9 mouse cellular contexts compared by ENCODE assay signal in genomic region chr1:181020756-181021487, GRCm38 (mm10). TPM values are rescaled to one million over a fixed set of nuclear protein-coding genes. Genes with fewer than 3 reads are reported as not detected.
DNase-seq lines count a peak whose midpoint lies in the region; ATAC-seq lines count a peak whose summit lies in the region.
"Had no signal": no experiment of that assay in that cellular context is flagged by ENCODE, and none has a peak within 500 bp of the region (broad histone marks: within the 10 kb centered on the region; RNA-seq: fewer than 3 reads in every experiment).

TSS of gene Ephx1 (minus strand) at chr1:181020904.

- no peaks in the 10 kb centered on the region for H3K4me1 ChIP-seq in hindbrain, embryonic 14.5 days (replicated peaks; ENCODE audit: control insufficient read depth, insufficient read depth, low read length)
- H3K4me1 ChIP-seq in hindbrain, embryonic 10.5 days (replicated peaks), result peaks cover 18% of the 10 kb centered on the region

- no peaks in the 10 kb centered on the region for H3K36me3 ChIP-seq in hindbrain, embryonic 14.5 days (replicated peaks; ENCODE audit: control insufficient read depth, insufficient read depth)
- no peaks in the 10 kb centered on the region for H3K36me3 ChIP-seq in hindbrain, embryonic 10.5 days
- H3K36me3 ChIP-seq: G1E had no signal

- no peaks in the 10 kb centered on the region for H3K27me3 ChIP-seq in hindbrain, embryonic 14.5 days (ENCODE audit: control insufficient read depth, insufficient read depth, low read length)
- peaks cover 21% of the 10 kb centered on the region for H3K27me3 ChIP-seq in hindbrain, embryonic 10.5 days (ENCODE audit: insufficient read depth, poor library complexity, severe bottlenecking)

- H3K9me3 ChIP-seq in hindbrain, embryonic 14.5 days (ENCODE audit: control insufficient read depth, low read length), result no peaks in the 10 kb centered on the region
- H3K9me3 ChIP-seq in hindbrain, embryonic 10.5 days, result no peaks in the 10 kb centered on the region
- H3K9me3 ChIP-seq: G1E had no signal

- no peak within 1 kb of the TSS for H3K4me3 ChIP-seq in hindbrain, embryonic 14.5 days (replicated peaks; ENCODE audit: low read length)
- no peak within 1 kb of the TSS for H3K4me3 ChIP-seq in hindbrain, embryonic 10.5 days

- 64% methylated on average over 5 of the region's 5 CpGs for WGBS in hindbrain, embryonic 14.5 days
- WGBS in hindbrain, embryonic 10.5 days, result 63% methylated on average over 5 of the region's 5 CpGs

- no peak within 1 kb of the TSS for H3K9ac ChIP-seq in hindbrain, embryonic 14.5 days

- H3K27ac ChIP-seq in hindbrain, embryonic 14.5 days, result no peak within 1 kb of the TSS
- no peak within 1 kb of the TSS for H3K27ac ChIP-seq in hindbrain, embryonic 10.5 days

- no peak for ATAC-seq in hindbrain, embryonic 14.5 days (ENCODE audit: low FRiP score)
- ATAC-seq in megakaryocyte progenitor cell, adult 5-6 weeks (replicated peaks; ENCODE audit: poor library complexity), result no peak

- no peak for DNase-seq in hindbrain, embryonic 14.5 days (ENCODE audit: low spot score)
- DNase-seq in hindbrain, embryonic 10.5 days (ENCODE audit: low spot score), result no peak
- peak; percentile 48 for DNase-seq in 3134 (ENCODE audit: extremely low read depth, insufficient read length, low spot score)
- no peak for DNase-seq in adrenal gland, postnatal 14 days
- DNase-seq in heart, postnatal 4 days, result no peak
- no peak for DNase-seq in right cerebral cortex, postnatal 14 days
- DNase-seq in frontal cortex, postnatal 14 days (ENCODE audit: low spot score in 2 of 2), result no peak

- no peak within 1 kb of the TSS for H3K4me2 ChIP-seq in hindbrain, embryonic 14.5 days (replicated peaks)

RNA-seq across cellular contexts. Expression of gene Ephx1, which starts in this region (rescaled TPM):
- 8.7 and 10.3 TPM in 2 replicates for polyA plus RNA-seq in hindbrain, embryonic 14.5 days (2014; fragmentation: Nextera tagmentation; extraction: Ambion mirVana)
- 0.86 and 1.5 TPM in 2 replicates for polyA plus RNA-seq in hindbrain, embryonic 10.5 days (2016; fragmentation: Nextera tagmentation; extraction: Ambion mirVana)
- 57.9 and 71.2 TPM in 2 replicates for total RNA-seq in adrenal gland, postnatal 14 days (2021)
- total RNA-seq in heart, postnatal 4 days (2021), result 10 to 100 TPM; 11.6 to 13.8 TPM
- total RNA-seq in megakaryocyte progenitor cell, adult 5-6 weeks (2015), result 0.68 and 2.0 TPM in 2 replicates
- total RNA-seq in megakaryocyte progenitor cell, adult 5-6 weeks (2017), result 0.88 and 1.1 TPM in 2 replicates
- total RNA-seq: G1E had no signal
- polyA plus RNA-seq: G1E had no signal

Comparison
In these comparisons a context has a peak if more than half of its experiments do, and no peak if none do; other contexts are left out.
1. RNA of gene Ephx1 (total RNA-seq): 57.9 to 71.2 TPM in adrenal gland, postnatal 14 days and 11.6 to 13.8 TPM in heart, postnatal 4 days; 0.68 to 2.0 TPM in megakaryocyte progenitor cell, adult 5-6 weeks; every median in the first group is over 4 times any median in the second.